Mouse (Mus musculus): ENCODE measurements at regions not wholly inside any gene's neighbourhood (a gene's known extent, or its start where the extent isn't known, plus 50 kb on each side); places are given as distances from the start of the nearest gene placed in this dataset.

DNA sequence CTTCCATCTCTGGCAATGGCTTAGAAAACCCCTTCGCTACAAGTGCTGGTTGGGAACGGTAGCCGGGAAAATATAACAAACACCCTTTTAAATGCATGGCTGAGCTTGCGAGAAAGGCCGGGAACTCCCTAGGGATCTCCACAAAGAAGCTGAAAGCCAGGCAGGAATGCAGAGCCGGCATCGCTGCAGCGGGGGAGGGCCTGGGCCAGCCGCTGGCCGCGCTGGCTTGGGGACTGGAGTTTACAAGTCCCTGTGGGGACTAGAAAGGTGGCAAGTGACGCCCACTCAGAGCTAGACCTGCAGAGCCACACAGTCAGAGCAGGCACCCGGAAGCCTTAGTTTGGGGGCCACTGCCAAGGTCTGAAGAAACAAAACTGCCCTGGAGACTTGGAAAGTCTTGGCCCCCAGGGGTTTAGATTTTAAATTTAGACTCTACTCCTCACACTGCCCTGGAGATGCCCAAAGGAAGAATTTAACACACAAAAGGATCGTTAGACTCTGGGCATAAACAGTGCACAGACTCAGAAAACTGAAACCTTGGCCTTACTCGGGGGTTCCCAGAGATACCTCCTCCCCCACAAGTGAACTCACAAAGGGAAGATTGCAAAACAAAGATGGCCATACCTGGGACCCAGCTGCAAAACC is 59.4 kb downstream of the 1700001O22Rik start:
- Histone ChIP-seq H3K4me3 (ENCODE audit: low read depth, low read length) (no peak overlapping the region), H3K9me3 (ENCODE audit: control insufficient read depth, low read length) (no peaks in the 10 kb centered on the region), H3K27ac (ENCODE audit: low read depth, low read length) (peak overlapping the region; percentile 87), H3K4me1 (ENCODE audit: control insufficient read depth, insufficient read depth, low read length) (peaks cover 16% of the 10 kb centered on the region), H3K4me2 (no peak overlapping the region), H3K36me3 (ENCODE audit: control insufficient read depth, insufficient read depth, low read length) (no peaks in the 10 kb centered on the region), H3K27me3 (ENCODE audit: control insufficient read depth, insufficient read depth, low read length) (no peaks in the 10 kb centered on the region), H3K9ac (ENCODE audit: low read length) (peak overlapping the region; percentile 46)
- peak; percentile 93 for DNase-seq (ENCODE audit: low spot score, missing footprints)
- 2% methylated on average over 15 of the region's 15 CpGs for WGBS
- ATAC-seq (ENCODE audit: low FRiP score): peak; percentile 86

DNA sequence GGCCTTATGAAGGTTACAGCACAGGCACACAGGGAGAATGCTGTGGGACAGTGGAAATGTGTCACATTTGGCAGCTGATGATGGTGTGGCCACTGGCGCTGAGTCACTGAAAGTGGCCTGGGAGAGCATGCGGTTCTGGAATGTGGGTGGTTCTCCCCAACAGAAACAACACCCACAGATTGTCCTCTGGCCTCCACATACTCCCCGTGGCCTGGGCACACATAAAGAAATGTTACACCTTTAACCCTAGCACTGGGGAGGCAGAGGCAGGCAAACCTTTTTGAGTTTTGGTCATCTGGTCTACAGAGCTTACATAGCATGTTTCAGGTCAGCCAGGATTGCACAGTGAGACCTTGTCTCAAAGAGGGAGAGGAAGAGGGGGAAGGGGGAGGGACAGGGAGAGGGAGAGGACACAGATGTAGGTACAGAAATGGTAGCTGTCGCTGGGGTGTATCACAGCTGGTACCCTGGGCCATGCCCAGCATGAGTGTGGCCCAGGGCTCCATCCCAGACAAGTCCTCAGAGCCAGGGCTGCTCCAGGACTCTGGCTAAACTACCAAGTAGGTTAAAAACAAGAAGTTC is 60.1 kb downstream of the 1700001O22Rik start:
- Histone ChIP-seq H3K4me2 (no peak overlapping the region), H3K4me1 (ENCODE audit: control insufficient read depth, insufficient read depth, low read length) (peaks cover 16% of the 10 kb centered on the region), H3K9me3 (ENCODE audit: control insufficient read depth, low read length) (no peaks in the 10 kb centered on the region), H3K27me3 (ENCODE audit: control insufficient read depth, insufficient read depth, low read length) (no peaks in the 10 kb centered on the region), H3K9ac (ENCODE audit: low read length) (peak overlapping the region; percentile 46), H3K4me3 (ENCODE audit: low read depth, low read length) (no peak overlapping the region), H3K27ac (ENCODE audit: low read depth, low read length) (peak overlapping the region; percentile 87), H3K36me3 (ENCODE audit: control insufficient read depth, insufficient read depth, low read length) (no peaks in the 10 kb centered on the region)
- ATAC-seq (ENCODE audit: low FRiP score) (peak; percentile 71), DNase-seq (ENCODE audit: low spot score, missing footprints) (no peak)
- WGBS: 36% methylated on average over 4 of the region's 4 CpGs

DNA sequence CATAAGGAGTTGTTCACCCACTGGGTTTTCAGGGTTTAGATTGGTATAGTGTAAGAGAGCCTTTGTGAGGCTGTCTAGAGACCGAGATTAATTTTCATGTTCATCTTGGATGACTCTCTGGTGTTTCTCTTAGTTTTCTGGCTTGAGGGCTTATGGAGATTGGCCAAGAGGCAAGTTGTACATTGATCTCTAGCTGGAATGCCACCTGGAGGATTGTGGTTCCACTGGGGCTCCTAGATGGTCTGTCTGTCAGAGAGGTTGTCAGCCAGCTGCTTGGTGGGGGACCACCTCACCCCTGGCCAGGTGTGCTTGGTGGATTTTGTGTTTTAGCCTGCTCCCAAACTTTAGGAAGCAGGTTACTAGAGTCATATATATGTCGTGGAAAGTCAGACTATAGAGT is 62.0 kb downstream of the 1700001O22Rik start:
- WGBS: 90% methylated on average over 2 of the region's 2 CpGs

DNA sequence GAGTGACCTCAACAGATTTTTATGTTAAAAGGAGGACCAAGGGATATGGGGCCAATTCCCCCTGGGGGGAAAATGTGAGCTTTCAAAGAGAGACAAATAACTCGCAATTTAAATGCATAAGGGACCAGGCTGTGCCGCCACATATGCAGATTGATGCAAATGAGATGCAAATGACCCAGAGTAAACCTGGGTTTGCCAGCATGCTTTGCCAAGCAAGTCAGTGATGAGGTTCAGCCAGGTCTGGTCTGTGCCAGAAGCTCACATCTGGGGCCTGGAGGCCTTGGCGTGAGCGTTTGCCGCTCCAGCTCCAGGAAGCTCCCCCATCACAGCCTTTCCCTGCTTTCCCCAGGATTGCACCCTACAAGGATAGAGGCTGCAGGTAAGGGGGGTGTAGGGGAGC is 65.7 kb downstream of the 1700001O22Rik start:
- DNase-seq (ENCODE audit: low spot score, missing footprints) (no peak), ATAC-seq (ENCODE audit: low FRiP score) (no peak)
- Histone ChIP-seq H3K4me3 (ENCODE audit: low read depth, low read length) (no peak overlapping the region), H3K9ac (ENCODE audit: low read length) (no peak overlapping the region), H3K27me3 (ENCODE audit: control insufficient read depth, insufficient read depth, low read length) (no peaks in the 10 kb centered on the region), H3K36me3 (ENCODE audit: control insufficient read depth, insufficient read depth, low read length) (no peaks in the 10 kb centered on the region), H3K9me3 (ENCODE audit: control insufficient read depth, low read length) (no peaks in the 10 kb centered on the region), H3K4me1 (ENCODE audit: control insufficient read depth, insufficient read depth, low read length) (peaks cover 10% of the 10 kb centered on the region; the same call in 1 of the 2 replicates), H3K27ac (ENCODE audit: low read depth, low read length) (no peak overlapping the region), H3K4me2 (no peak overlapping the region)
- 66% methylated on average over 5 of the region's 5 CpGs for WGBS

More for the DNA sequence above, 62.0 kb downstream of the 1700001O22Rik start:
- Histone ChIP-seq H3K9me3 (ENCODE audit: control insufficient read depth, low read length) (no peaks in the 10 kb centered on the region), H3K27ac (ENCODE audit: low read depth, low read length) (no peak overlapping the region), H3K4me2 (no peak overlapping the region), H3K9ac (ENCODE audit: low read length) (no peak overlapping the region), H3K36me3 (ENCODE audit: control insufficient read depth, insufficient read depth, low read length) (no peaks in the 10 kb centered on the region), H3K27me3 (ENCODE audit: control insufficient read depth, insufficient read depth, low read length) (no peaks in the 10 kb centered on the region), H3K4me3 (ENCODE audit: low read depth, low read length) (no peak overlapping the region), H3K4me1 (ENCODE audit: control insufficient read depth, insufficient read depth, low read length) (peaks cover 19% of the 10 kb centered on the region)
- DNase-seq (ENCODE audit: low spot score, missing footprints) (no peak), ATAC-seq (ENCODE audit: low FRiP score) (no peak)

DNA sequence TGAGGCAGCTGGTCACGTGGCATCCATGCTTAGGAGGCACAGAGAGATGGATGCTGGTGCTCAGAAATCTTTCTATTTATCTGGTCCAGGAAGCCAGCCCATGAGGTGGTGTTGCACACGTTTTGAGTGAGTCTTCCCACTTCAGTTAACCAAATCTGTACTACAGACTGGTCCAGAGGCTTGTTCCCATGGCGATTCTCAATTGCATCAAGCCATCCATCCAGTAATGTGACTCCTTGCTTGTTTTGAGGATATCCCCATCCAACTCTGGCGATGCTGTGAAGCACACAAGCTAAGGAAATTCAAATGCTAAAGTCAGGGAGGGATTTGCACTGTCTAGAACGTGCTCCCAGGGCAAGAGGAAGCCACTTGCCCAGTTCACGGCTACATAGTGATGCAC is 66.8 kb downstream of the 1700001O22Rik start:
- no peak overlapping the region for H3K9ac ChIP-seq (ENCODE audit: low read length)
- no peaks in the 10 kb centered on the region for H3K27me3 ChIP-seq (ENCODE audit: control insufficient read depth, insufficient read depth, low read length)
- ATAC-seq (ENCODE audit: low FRiP score): no peak
- H3K27ac ChIP-seq (ENCODE audit: low read depth, low read length): no peak overlapping the region; the same call in 1 of the 2 replicates
- no peak overlapping the region for H3K4me3 ChIP-seq (ENCODE audit: low read depth, low read length)
- no peaks in the 10 kb centered on the region for H3K36me3 ChIP-seq (ENCODE audit: control insufficient read depth, insufficient read depth, low read length)
- no peak for DNase-seq (ENCODE audit: low spot score, missing footprints)
- no peaks in the 10 kb centered on the region for H3K9me3 ChIP-seq (ENCODE audit: control insufficient read depth, low read length)
- WGBS: 48% methylated on average over 6 of the region's 6 CpGs
- H3K4me2 ChIP-seq: no peak overlapping the region
- peaks cover 10% of the 10 kb centered on the region; the same call in 1 of the 2 replicates for H3K4me1 ChIP-seq (ENCODE audit: control insufficient read depth, insufficient read depth, low read length)

DNA sequence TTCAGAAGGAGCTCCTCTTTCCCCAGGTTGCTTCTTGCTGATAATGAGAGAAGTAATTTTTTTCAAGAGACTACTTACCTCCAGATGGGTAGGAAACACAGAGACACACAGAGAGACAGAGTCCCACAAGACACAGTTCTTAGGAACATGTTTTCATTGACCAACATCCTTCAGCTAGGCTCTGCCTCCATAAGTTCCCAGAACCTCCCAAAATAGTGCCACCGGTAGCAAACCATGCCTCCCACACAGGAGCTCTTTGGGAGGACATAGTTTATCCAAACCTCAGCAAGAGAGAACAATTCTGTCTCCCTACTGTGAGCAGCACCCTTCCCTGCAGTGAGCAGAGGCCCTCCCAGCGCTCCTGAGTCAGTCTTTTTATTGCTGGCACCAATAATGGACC is 67.2 kb downstream of the 1700001O22Rik start:
- Histone ChIP-seq H3K27me3 (ENCODE audit: control insufficient read depth, insufficient read depth, low read length) (no peaks in the 10 kb centered on the region), H3K9ac (ENCODE audit: low read length) (no peak overlapping the region), H3K9me3 (ENCODE audit: control insufficient read depth, low read length) (no peaks in the 10 kb centered on the region), H3K4me3 (ENCODE audit: low read depth, low read length) (no peak overlapping the region), H3K4me1 (ENCODE audit: control insufficient read depth, insufficient read depth, low read length) (peaks cover 10% of the 10 kb centered on the region; the same call in 1 of the 2 replicates), H3K4me2 (no peak overlapping the region), H3K27ac (ENCODE audit: low read depth, low read length) (no peak overlapping the region; the same call in 1 of the 2 replicates), H3K36me3 (ENCODE audit: control insufficient read depth, insufficient read depth, low read length) (no peaks in the 10 kb centered on the region)
- WGBS: 48% methylated on average over 2 of the region's 2 CpGs
- DNase-seq (ENCODE audit: low spot score, missing footprints) (no peak), ATAC-seq (ENCODE audit: low FRiP score) (no peak)

DNA sequence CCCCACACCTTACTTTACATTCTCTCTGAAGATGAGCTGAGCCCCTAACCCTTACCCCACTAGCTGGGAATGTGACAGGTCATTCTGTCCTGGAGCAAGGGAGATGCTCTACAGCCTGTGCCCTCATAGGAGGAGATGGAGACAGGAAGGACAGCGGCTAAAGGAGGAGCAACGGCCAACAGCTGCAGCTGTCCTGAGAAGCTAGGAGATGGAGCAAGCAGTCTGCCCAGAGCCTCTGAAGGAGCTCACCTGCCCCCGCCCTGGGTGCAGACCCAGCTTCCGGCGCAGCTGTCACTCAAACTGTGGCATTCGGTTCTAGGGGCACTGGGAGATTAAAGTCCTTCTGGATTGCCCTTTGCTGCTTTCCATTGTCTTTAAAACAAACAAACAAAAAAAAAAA is 69.6 kb downstream of the 1700001O22Rik start:
- ATAC-seq (ENCODE audit: low FRiP score): peak; percentile 50
- Histone ChIP-seq H3K36me3 (ENCODE audit: control insufficient read depth, insufficient read depth, low read length) (no peaks in the 10 kb centered on the region), H3K4me1 (ENCODE audit: control insufficient read depth, insufficient read depth, low read length) (peaks cover 10% of the 10 kb centered on the region; the same call in 1 of the 2 replicates), H3K9me3 (ENCODE audit: control insufficient read depth, low read length) (no peaks in the 10 kb centered on the region), H3K4me2 (no peak overlapping the region), H3K27me3 (ENCODE audit: control insufficient read depth, insufficient read depth, low read length) (no peaks in the 10 kb centered on the region), H3K27ac (ENCODE audit: low read depth, low read length) (no peak overlapping the region), H3K9ac (ENCODE audit: low read length) (no peak overlapping the region), H3K4me3 (ENCODE audit: low read depth, low read length) (no peak overlapping the region)
- no peak for DNase-seq (ENCODE audit: low spot score, missing footprints)
- WGBS: 28% methylated on average over 6 of the region's 6 CpGs

DNA sequence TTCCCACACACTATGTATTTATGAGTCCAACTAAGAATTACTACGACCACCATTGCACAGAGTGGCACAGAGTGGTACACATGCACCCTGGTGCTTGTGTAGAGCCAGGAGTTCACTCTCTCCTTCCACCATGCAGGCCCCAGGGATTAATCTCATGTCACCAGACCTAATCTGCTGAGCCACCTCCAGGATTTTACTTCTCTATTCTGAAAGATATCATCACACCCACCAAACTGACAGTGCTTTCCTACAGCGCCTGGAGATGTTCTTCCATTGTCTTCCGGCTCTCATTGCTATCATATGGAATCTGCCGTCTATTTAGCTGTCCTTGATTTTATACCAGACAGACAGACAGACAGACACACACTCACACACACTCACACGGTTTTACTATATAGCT is 71.6 kb downstream of the 1700001O22Rik start:
- Histone ChIP-seq H3K27me3 (ENCODE audit: control insufficient read depth, insufficient read depth, low read length) (no peaks in the 10 kb centered on the region), H3K36me3 (ENCODE audit: control insufficient read depth, insufficient read depth, low read length) (no peaks in the 10 kb centered on the region), H3K4me1 (ENCODE audit: control insufficient read depth, insufficient read depth, low read length) (peaks cover 10% of the 10 kb centered on the region; the same call in 1 of the 2 replicates), H3K4me3 (ENCODE audit: low read depth, low read length) (no peak overlapping the region), H3K4me2 (no peak overlapping the region), H3K9ac (ENCODE audit: low read length) (no peak overlapping the region), H3K27ac (ENCODE audit: low read depth, low read length) (no peak overlapping the region), H3K9me3 (ENCODE audit: control insufficient read depth, low read length) (no peaks in the 10 kb centered on the region)
- 92% methylated on average over 5 of the region's 5 CpGs for WGBS
- no peak for DNase-seq (ENCODE audit: low spot score, missing footprints)
- ATAC-seq (ENCODE audit: low FRiP score): no peak

DNA sequence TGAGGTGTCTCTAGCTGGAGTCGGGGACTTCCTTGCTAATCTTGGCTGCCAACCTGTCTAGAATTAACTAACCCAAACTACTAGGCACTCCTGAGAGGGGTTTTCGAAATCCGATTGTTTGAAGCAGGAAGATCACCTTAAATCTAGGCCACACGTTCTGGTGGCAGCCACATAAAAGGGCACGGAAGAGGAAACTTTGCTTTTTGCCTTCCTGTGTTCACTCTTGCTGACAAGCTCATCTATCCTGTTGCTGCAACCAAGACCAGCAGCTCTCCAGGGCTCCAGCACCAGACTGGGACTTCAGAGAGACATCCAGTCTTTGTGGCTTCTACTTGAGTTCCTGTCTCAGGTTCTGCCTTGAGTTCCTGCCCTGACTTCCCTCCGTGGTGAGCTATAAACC is 75.5 kb downstream of the 1700001O22Rik start:
- ATAC-seq (ENCODE audit: low FRiP score) (no peak), DNase-seq (ENCODE audit: low spot score, missing footprints) (no peak)
- H3K9me3 ChIP-seq (ENCODE audit: control insufficient read depth, low read length): no peaks in the 10 kb centered on the region
- H3K27ac ChIP-seq (ENCODE audit: low read depth, low read length): no peak overlapping the region
- no peaks in the 10 kb centered on the region for H3K36me3 ChIP-seq (ENCODE audit: control insufficient read depth, insufficient read depth, low read length)
- H3K27me3 ChIP-seq (ENCODE audit: control insufficient read depth, insufficient read depth, low read length): no peaks in the 10 kb centered on the region
- H3K4me2 ChIP-seq: no peak overlapping the region
- H3K9ac ChIP-seq (ENCODE audit: low read length): no peak overlapping the region
- H3K4me1 ChIP-seq (ENCODE audit: control insufficient read depth, insufficient read depth, low read length): peaks cover 36% of the 10 kb centered on the region
- H3K4me3 ChIP-seq (ENCODE audit: low read depth, low read length): no peak overlapping the region
- WGBS: 87% methylated on average over 6 of the region's 6 CpGs
